In genomic region chr3:142832910-142833309, GRCm38 (mm10) we compare ENCODE assay signal across 31 mouse cellular contexts.
"Had no signal": no experiment of that assay in that cellular context is flagged by ENCODE, and none has a peak within 500 bp of the region (broad histone marks: within the 10 kb centered on the region; RNA-seq: fewer than 3 reads in every experiment).

No protein-coding gene starts in this region.

- H3K27ac ChIP-seq: left cerebral cortex, adult 2 months; limb, embryonic 10.5 days; limb, embryonic 12.5 days; limb, embryonic 13.5 days; limb, embryonic 15.5 days; liver, embryonic 12.5 days; liver, embryonic 13.5 days; liver, embryonic 14.5 days; liver, embryonic 15.5 days; lung, embryonic 15.5 days; macrophage; midbrain, embryonic 10.5 days; midbrain, embryonic 12.5 days; midbrain, embryonic 13.5 days; midbrain, embryonic 15.5 days; neural tube, embryonic 12.5 days had no signal

- DNase-seq: left cerebral cortex, postnatal 4 days; liver; liver, embryonic 13.5 days; liver, postnatal 0 days; lung, adult 18-20 months; lung, adult 2 months; lung, embryonic 14.5 days; lung, postnatal 10 days; lung, postnatal 14 days; lung, postnatal 36 days; lung, postnatal 4 days; midbrain, embryonic 14.5 days had no signal

- H3K27me3 ChIP-seq: limb, embryonic 12.5 days; limb, embryonic 13.5 days; limb, embryonic 15.5 days; liver, embryonic 12.5 days; liver, embryonic 13.5 days; liver, embryonic 15.5 days; lung, embryonic 15.5 days; megakaryocyte, embryonic 14.5 days; midbrain, embryonic 12.5 days; midbrain, embryonic 13.5 days; midbrain, embryonic 15.5 days; neural tube, embryonic 12.5 days had no signal

- H3K4me1 ChIP-seq: limb, embryonic 10.5 days; limb, embryonic 12.5 days; limb, embryonic 13.5 days; limb, embryonic 15.5 days; lung, embryonic 15.5 days; midbrain, embryonic 10.5 days; midbrain, embryonic 13.5 days; midbrain, embryonic 15.5 days; neural tube, embryonic 12.5 days had no signal

- H3K4me2 ChIP-seq: limb, embryonic 12.5 days; limb, embryonic 13.5 days; limb, embryonic 15.5 days; liver, embryonic 11.5 days; liver, embryonic 12.5 days; liver, embryonic 13.5 days; liver, embryonic 15.5 days; lung, embryonic 14.5 days; lung, embryonic 15.5 days; midbrain, embryonic 12.5 days; midbrain, embryonic 13.5 days; midbrain, embryonic 15.5 days; neural tube, embryonic 12.5 days had no signal

- ATAC-seq: liver, embryonic 12.5 days; liver, postnatal 0 days; lung, postnatal 0 days; midbrain, embryonic 13.5 days; midbrain, embryonic 15.5 days had no signal

- H3K9ac ChIP-seq: limb, embryonic 12.5 days; limb, embryonic 13.5 days; limb, embryonic 15.5 days; liver, embryonic 12.5 days; liver, embryonic 13.5 days; liver, embryonic 14.5 days; liver, embryonic 15.5 days; liver, postnatal 0 days; lung, embryonic 14.5 days; lung, embryonic 15.5 days; midbrain, embryonic 12.5 days; midbrain, embryonic 13.5 days; midbrain, embryonic 15.5 days; neural tube, embryonic 12.5 days had no signal

- H3K4me3 ChIP-seq: left cerebral cortex, adult 2 months; limb, embryonic 10.5 days; limb, embryonic 12.5 days; limb, embryonic 13.5 days; limb, embryonic 15.5 days; liver, embryonic 12.5 days; liver, embryonic 13.5 days; liver, embryonic 15.5 days; lung, embryonic 15.5 days; megakaryocyte, embryonic 14.5 days; midbrain, embryonic 10.5 days; midbrain, embryonic 12.5 days; midbrain, embryonic 13.5 days; midbrain, embryonic 15.5 days; myocyte; neural tube, embryonic 12.5 days had no signal

- H3K9me3 ChIP-seq: limb, embryonic 10.5 days; limb, embryonic 12.5 days; limb, embryonic 13.5 days; limb, embryonic 15.5 days; liver, embryonic 12.5 days; liver, embryonic 13.5 days; liver, embryonic 15.5 days; lung, embryonic 15.5 days; megakaryocyte, embryonic 14.5 days; midbrain, embryonic 10.5 days; midbrain, embryonic 12.5 days; midbrain, embryonic 13.5 days; midbrain, embryonic 15.5 days; neural tube, embryonic 12.5 days had no signal
